In genomic region chr4:68906417-68907210, GRCm38 (mm10) we compare ENCODE assay signal across 8 mouse cellular contexts. TPM values are rescaled to one million over a fixed set of nuclear protein-coding genes. Genes with fewer than 3 reads are reported as not detected.
DNase-seq lines count a peak whose midpoint lies in the region; ATAC-seq and TF ChIP-seq lines count a peak whose summit lies in the region.

No protein-coding gene starts in this region.

- H3K27me3 ChIP-seq in forebrain, embryonic 13.5 days = no peaks in the 10 kb centered on the region
- H3K27me3 ChIP-seq in forebrain, embryonic 12.5 days = no peaks in the 10 kb centered on the region
- no peaks in the 10 kb centered on the region for H3K27me3 ChIP-seq in heart, postnatal 0 days (ENCODE audit: control insufficient read depth, insufficient read depth, low read length)

- H3K27ac ChIP-seq in forebrain, embryonic 13.5 days = no peak overlapping the region
- no peak overlapping the region for H3K27ac ChIP-seq in forebrain, embryonic 12.5 days
- no peak overlapping the region for H3K27ac ChIP-seq in heart, postnatal 0 days (ENCODE audit: low read depth)

- no peak overlapping the region for H3K9ac ChIP-seq in forebrain, embryonic 13.5 days
- no peak overlapping the region for H3K9ac ChIP-seq in forebrain, embryonic 12.5 days
- H3K9ac ChIP-seq in heart, postnatal 0 days (replicated peaks; ENCODE audit: low read depth, low read length) = no peak overlapping the region

- no peaks in the 10 kb centered on the region for H3K9me3 ChIP-seq in forebrain, embryonic 13.5 days (replicated peaks)
- H3K9me3 ChIP-seq in forebrain, embryonic 12.5 days = no peaks in the 10 kb centered on the region
- H3K9me3 ChIP-seq in heart, postnatal 0 days (replicated peaks; ENCODE audit: control insufficient read depth, low read length) = no peaks in the 10 kb centered on the region

- no peak for TF ChIP-seq EP300 in heart, postnatal 0 days (IDR thresholded peaks at IDR 0.05; ENCODE audit: low read depth)

- H3K4me3 ChIP-seq in forebrain, embryonic 13.5 days = no peak overlapping the region
- no peak overlapping the region for H3K4me3 ChIP-seq in forebrain, embryonic 12.5 days (replicated peaks)
- H3K4me3 ChIP-seq in heart, postnatal 0 days (ENCODE audit: low read depth, low read length) = no peak overlapping the region
- H3K4me3 ChIP-seq in lung, adult 2 months (replicated peaks; ENCODE audit: extremely low read depth, low read depth, low read length) = peak overlapping the region; percentile 43

- no peaks in the 10 kb centered on the region for H3K4me1 ChIP-seq in forebrain, embryonic 13.5 days
- H3K4me1 ChIP-seq in forebrain, embryonic 12.5 days = no peaks in the 10 kb centered on the region
- H3K4me1 ChIP-seq in heart, postnatal 0 days (ENCODE audit: control insufficient read depth, insufficient read depth) = no peaks in the 10 kb centered on the region
- H3K4me1 ChIP-seq in lung, adult 2 months (ENCODE audit: control insufficient read depth, insufficient read depth, low read length) = no peaks in the 10 kb centered on the region

- TF ChIP-seq CTCF in heart, postnatal 0 days (IDR thresholded peaks at IDR 0.05; ENCODE audit: low read depth) = no peak
- TF ChIP-seq CTCF in lung, adult 2 months (IDR thresholded peaks at IDR 0.05; ENCODE audit: insufficient read depth, low read length) = no peak

- peak; percentile 93 for DNase-seq in brain, adult 2 months (ENCODE audit: low read depth, low spot score)
- DNase-seq in heart, postnatal 0 days (ENCODE audit: low spot score) = no peak
- DNase-seq in lung, adult 2 months = no peak
- DNase-seq in right cerebral cortex, postnatal 4 days = peak; percentile 34
- no peak for DNase-seq in c-Kit-positive CD71-positive TER-119-positive erythroid progenitor cells, embryonic 14.5 days (ENCODE audit: low spot score)
- DNase-seq in spleen, adult 18-20 months = no peak

- WGBS in forebrain, embryonic 13.5 days = 59% methylated on average over 11 of the region's 11 CpGs
- 70% methylated on average over 11 of the region's 11 CpGs for WGBS in forebrain, embryonic 12.5 days
- 45% methylated on average over 11 of the region's 11 CpGs for WGBS in heart, postnatal 0 days
- WGBS in lung, adult 2 months = 64% methylated on average over 11 of the region's 11 CpGs

- H3K4me2 ChIP-seq in forebrain, embryonic 13.5 days = no peak overlapping the region
- no peak overlapping the region for H3K4me2 ChIP-seq in forebrain, embryonic 12.5 days
- peak overlapping the region; percentile 13; the same call in 1 of the 2 replicates for H3K4me2 ChIP-seq in heart, postnatal 0 days (ENCODE audit: low read depth, low read length)

- ATAC-seq in forebrain, embryonic 13.5 days = peak; percentile 79
- ATAC-seq in forebrain, embryonic 12.5 days (ENCODE audit: low FRiP score) = no peak; the same call in 1 of the 2 replicates
- no peak for ATAC-seq in heart, postnatal 0 days (ENCODE audit: insufficient read depth, low read depth)

- no peaks in the 10 kb centered on the region for H3K36me3 ChIP-seq in forebrain, embryonic 13.5 days (ENCODE audit: poor library complexity, severe bottlenecking)
- H3K36me3 ChIP-seq in forebrain, embryonic 12.5 days (replicated peaks) = no peaks in the 10 kb centered on the region
- no peaks in the 10 kb centered on the region for H3K36me3 ChIP-seq in heart, postnatal 0 days (replicated peaks; ENCODE audit: control insufficient read depth, insufficient read depth, low read length)

- no peak for TF ChIP-seq POLR2A in lung, adult 2 months (IDR thresholded peaks at IDR 0.05; ENCODE audit: borderline replicate concordance, extremely low read depth, low read depth, low read length)

RNA-seq across cellular contexts. Expression of gene Brinp1, which starts 47.6 kb away (rescaled TPM):
- 15.4 and 16.5 TPM in 2 replicates for polyA plus RNA-seq in forebrain, embryonic 13.5 days (2015; fragmentation: Nextera tagmentation; extraction: Ambion mirVana)
- polyA plus RNA-seq in forebrain, embryonic 12.5 days (2016; fragmentation: Nextera tagmentation; extraction: Ambion mirVana) = 10.4 and 10.8 TPM in 2 replicates
- 0.08 TPM in 1 of 2 replicates, not detected in the other for total RNA-seq in heart, postnatal 0 days (2014; rRNA removed; ENCODE audit: low replicate concordance)
- polyA plus RNA-seq in heart, postnatal 0 days (2015; fragmentation: Nextera tagmentation; extraction: Ambion mirVana) = 0.56 and 0.70 TPM in 2 replicates
- polyA plus RNA-seq in lung, adult 2 months (2012; rRNA removed) = 0.71 and 1.1 TPM in 2 replicates

Comparison
In these comparisons a context has a peak if more than half of its experiments do, and no peak if none do; other contexts are left out.
1. DNase-seq: peak in brain, adult 2 months (single experiment) and right cerebral cortex, postnatal 4 days (single experiment); none in heart, postnatal 0 days (single experiment), lung, adult 2 months (single experiment), c-Kit-positive CD71-positive TER-119-positive erythroid progenitor cells, embryonic 14.5 days (single experiment) and spleen, adult 18-20 months (0 of 2).